Mouse (Mus musculus): ENCODE results near the gene Atp9a.

Gene Atp9a

GRCm38 (mm10) chr2:168640460-168640859 is 101.7 kb downstream of the Atp9a start:
- DNase-seq (ENCODE audit: low spot score) = no peak

DNA sequence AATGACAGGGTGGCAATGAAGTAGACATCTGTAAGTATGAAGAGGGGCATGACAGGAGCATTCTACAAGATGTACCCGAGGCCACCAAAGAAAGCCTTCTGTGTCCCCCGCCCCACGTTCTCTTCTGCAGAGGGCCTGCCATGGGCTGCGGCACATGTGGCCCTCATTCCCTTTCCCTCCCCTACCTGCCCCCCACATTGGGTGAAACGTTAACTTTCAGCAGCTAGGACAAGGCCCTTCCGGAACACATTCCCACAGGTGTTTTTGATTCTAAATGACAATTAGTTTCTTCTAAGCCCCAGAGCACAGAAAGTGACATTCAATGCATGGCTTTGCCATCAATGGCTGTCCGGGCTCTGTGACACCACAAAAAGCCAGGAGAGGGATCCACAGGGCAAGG is 107.3 kb downstream of the Atp9a start:
- DNase-seq (ENCODE audit: low spot score) = no peak

DNA sequence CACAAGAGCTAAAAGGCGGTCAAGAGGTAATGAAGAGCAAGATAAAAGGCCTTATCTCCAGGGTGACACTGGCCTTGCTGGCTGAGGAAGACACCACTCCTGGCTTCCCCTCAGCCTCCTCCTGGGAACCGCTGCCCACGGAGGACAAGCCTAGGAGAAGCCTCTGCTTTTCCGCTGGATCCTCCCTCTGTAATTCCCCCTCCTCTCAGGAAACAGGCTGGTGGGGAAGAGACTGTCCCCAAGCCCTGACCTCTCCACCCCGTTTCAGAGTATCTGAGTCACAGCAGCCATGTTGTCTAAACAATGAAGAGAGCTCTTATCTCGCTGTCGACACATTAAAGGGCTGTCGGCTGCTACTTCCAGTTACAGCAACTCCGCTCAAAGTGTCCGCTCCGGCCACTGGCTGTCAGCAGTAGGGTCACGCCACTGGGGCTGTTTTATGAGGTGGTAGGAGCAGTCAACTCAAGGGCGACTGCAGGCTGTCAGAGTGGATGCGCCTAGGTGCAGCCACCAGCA is 108.8 kb downstream of the Atp9a start:
- no peak for DNase-seq (ENCODE audit: low spot score)

DNA sequence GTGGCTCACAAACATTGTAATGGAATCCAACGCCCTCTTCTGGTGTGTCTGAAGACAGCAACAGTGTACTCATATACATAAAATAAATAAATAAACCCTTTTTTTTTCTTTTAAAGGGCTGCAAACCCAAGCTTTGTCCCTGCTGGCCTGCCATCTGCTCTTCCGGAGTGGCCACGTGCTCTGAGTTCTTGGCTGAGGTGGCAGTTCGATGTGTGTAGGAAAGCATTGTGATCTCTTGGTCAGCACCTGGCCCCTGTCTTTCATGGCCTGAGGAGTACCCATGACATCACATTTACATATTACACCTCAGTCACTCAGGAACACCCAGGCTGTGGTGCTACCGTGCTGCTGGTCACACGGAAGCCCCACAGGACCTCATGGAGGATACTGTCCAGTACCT is 109.7 kb downstream of the Atp9a start:
- DNase-seq (ENCODE audit: low spot score) = no peak

GRCm38 (mm10) chr2:168628787-168629186 is 113.4 kb downstream of the Atp9a start:
- DNase-seq (ENCODE audit: low spot score) = peak; percentile 80

GRCm38 (mm10) chr2:168627829-168628770 is 114.1 kb downstream of the Atp9a start:
- DNase-seq (ENCODE audit: low spot score) = no peak

- no peak for DNase-seq (ENCODE audit: low spot score)
These were observed 115.8 kb downstream of the Atp9a start for GRCm38 (mm10) chr2:168626385-168626784.

DNA sequence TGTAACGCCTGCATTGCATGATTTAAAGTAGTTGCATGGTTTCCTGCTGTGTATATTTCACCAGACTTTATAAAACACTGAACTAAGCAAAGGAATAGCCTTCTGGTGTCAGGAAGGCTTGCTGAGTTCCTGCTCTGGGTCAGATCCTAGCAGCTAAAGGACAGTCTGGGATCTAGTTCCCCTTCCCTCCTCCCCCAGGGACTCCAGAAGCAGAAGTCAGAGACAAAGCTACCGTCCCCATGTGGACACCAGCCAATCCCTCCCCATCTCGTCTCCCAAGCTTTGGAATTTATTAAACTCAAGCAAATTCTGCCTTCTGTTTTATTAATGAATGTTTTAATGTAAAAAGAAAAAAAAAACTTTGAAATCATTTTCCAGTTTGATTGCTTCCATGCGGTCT is 117.1 kb downstream of the Atp9a start:
- DNase-seq (ENCODE audit: low spot score) = no peak

- no peak for DNase-seq (ENCODE audit: low spot score)
These were observed 121.0 kb downstream of the Atp9a start for GRCm38 (mm10) chr2:168621111-168621802.

DNA sequence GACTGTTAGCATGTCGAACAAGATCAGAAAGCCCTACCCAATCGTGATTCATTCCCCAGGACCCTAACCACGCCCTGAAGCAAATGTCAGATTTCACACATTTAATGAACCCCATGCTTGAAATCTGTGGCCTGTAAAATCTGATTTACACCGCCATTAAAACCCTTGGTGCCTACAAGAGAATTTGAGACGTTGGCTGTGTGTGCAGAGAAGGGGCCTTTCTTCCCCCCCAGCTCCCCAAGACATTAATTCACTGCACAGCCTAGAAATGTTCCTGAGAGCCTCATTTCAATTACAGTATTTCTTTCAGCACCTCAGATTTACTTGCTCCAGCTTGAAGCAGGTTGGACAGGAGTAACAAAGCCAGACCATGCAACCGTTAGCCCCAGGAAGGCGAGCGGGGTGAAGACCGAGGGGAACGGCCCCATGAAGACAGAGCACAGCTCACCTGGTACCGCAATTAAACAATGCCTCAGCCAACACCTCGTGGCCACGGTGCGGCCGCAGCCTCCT is 123.9 kb downstream of the Atp9a start:
- DNase-seq (ENCODE audit: low spot score) = no peak

- no peak for DNase-seq (ENCODE audit: low spot score)
These were observed 127.0 kb downstream of the Atp9a start for GRCm38 (mm10) chr2:168615160-168615559.

DNA sequence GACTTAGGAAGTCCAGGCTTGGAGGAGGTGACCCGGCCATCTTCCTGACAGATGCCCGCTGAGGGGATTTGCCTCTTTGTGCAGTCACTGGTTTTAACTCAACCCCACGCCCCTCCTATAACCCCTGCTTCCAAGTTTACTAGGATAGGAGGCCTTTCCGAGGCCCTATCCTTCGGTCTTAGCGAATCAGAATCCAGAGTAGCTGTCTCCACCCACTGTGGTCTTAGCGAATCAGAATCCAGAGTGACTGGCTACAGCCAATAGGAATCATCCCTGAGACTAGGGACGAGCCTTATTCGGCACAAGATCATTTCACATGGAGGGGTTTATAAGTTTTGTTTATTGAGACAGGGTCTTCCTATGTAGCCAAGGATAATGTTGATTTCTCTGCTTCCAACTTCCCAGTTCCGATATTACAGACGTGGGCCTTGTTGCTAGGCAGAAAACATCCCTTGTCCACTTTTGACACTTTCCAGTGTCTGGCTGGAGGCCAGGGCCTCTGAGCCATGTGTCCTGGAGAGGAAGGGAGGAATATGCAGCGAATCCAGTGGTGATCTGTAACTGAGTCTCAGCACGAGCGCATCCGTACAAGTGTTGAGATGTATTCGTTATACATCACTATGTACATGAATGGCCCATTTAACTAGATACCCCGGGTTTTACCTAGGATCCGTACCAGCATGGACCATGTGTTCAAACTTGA is 127.9 kb downstream of the Atp9a start:
- no peak for DNase-seq (ENCODE audit: low spot score)

DNA sequence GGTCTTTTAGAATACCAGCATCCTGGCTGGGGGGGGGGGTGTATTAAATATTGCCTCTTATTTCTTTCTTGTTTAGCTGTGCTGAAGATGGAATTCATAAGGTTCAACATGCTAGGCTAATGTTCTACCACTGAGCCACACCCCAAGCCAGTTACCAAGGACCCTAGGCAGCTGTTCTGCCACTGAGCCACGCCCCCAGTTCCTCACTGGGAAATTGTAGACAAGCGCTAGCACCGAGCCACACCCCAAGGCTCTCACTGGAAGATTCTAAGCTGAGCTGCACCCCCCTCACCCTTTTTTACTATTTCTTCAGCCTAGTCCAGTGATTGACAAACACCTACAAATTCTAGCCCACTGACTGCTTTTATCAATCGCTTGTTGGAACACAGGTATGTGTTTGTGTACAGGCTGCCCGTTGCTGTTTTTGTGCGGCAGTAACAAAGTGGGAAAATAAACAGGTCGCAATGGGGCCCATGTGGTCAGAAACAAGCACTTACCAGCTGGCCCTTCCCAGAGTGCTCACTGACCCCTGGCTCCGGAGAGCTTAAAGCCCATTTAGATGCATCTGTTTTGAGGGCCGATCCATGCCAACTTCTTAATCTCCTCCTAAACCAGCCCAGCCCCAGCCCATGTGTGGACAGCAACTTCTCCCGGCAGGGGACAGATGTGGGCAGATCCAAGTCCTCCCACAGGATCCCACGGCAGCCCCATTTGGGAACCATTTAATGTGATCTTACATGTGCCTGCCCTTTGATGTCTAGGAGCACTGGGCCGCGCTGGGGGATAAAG is 128.9 kb downstream of the Atp9a start:
- no peak for DNase-seq (ENCODE audit: low spot score)

DNA sequence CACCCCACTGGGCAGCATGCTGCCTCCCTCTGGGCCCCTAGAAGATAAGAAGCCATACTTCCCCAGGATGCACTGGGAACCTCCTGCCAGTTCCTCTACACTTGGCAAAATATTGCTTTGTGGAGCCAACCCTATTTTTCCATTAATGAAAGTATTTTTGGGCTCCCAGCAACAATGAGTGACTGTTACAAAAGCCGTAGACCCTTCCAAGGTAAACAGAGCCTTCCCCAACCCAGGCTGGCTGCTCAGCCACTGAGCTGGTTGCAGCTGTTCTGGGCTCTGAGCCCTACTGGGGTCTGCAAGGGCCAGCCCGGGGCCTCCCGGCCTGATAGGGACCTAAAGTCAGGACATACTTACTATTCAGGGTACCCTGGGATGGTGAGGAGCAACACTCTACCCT is 131.3 kb downstream of the Atp9a start:
- no peak for DNase-seq (ENCODE audit: low spot score)

DNA sequence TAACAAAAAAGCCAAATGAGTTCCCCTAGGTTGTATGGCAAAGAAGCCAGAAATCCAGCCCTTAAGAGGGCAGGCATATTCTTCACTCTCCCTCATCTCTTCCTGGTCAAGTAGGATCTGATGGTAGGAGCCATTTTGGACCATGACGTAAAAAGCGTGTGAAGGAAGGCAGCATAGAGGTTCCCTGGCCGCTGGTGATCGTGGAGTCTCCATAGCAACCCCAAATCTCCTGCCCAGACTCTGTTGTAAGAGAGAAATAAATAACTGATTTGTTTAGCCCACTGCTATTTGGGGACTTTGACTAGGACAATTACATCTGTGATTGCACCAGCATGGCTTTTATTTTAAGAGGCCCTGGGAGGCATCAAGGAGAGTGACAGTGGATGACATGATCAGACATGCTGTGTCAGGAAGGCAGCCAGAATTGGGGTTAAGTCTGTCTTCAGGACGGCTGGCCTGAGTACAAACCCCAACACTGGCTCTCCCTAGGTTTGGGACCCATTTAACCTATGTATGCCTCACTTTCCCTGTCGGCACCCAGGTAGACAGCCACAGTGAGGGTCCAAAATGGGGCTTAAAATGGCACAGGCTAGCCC is 132.5 kb downstream of the Atp9a start:
- no peak for DNase-seq (ENCODE audit: low spot score)

DNA sequence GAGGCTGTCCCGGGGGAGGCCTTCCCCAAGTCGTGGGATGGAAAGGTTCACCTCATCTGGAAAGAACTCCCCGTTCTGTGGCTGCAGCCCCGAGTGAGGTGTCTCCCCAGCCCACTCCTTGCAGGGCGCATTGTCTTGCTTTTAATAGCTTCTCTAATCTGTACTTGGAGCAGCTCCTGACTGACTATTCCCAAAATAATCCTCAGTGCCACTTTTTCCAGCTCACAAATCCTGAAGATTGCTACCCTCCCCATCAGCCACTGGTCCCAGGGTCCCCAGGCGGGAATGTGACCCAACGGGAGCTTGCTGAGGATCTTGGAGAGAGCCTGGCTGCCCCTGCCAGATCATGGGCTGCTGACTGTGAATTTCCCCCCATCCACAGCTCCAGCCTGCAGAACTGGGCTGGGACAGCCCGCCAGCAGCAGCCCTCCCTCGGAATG is 134.1 kb downstream of the Atp9a start:
- DNase-seq (ENCODE audit: low spot score) = no peak

GRCm38 (mm10) chr2:168604655-168605070 is 137.5 kb downstream of the Atp9a start:
- no peak for DNase-seq (ENCODE audit: low spot score)

DNA sequence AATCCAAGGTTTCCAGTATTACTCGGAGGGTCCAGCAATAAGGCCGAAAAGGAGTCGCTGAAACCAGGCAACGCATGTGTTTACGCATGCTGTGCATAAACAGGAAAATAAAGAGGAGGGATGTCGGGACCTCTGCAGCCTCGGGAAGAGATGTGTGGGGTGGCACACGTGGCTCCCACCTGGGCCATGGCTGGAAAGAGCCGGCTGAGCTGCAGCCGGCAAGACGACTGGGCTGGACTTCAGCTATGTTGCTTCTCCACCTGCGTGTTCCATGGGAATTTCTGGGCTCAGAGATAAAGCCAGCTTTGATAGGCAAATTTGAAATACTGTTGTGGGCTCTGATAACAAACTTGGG is 139.8 kb downstream of the Atp9a start:
- no peak for DNase-seq (ENCODE audit: low spot score)

- DNase-seq (ENCODE audit: low spot score) = no peak
These were observed 140.5 kb downstream of the Atp9a start, which contains the start of gene Nfatc2 for GRCm38 (mm10) chr2:168601491-168602386. TSS of gene Nfatc2 (minus strand) at chr2:168601657.

Measured in T-cell, adult 2 months (primary cell).